Mouse (Mus musculus) neural tube, embryonic 13.5 days (tissue): Measurements from ENCODE around the gene Larp6. TPM values are rescaled to one million over a fixed set of nuclear protein-coding genes. Genes with fewer than 3 reads are reported as not detected.

Source experiments
- ATAC-seq: fragments of 200-750 bp; cut with Nextera tagmentation; 2 replicates; pipeline ENCODE4 v1.8.0; 2017; ENCODE audit warnings: low read depth, mild to moderate bottlenecking, moderate TSS enrichment, moderate library complexity
- H3K27ac ChIP-seq: fragments of 300-500 bp; sonication (generic); replicated peaks from 2 replicates; pipeline ENCODE4 v1.5.1; 2015; ENCODE audit warnings: moderate library complexity, mild to moderate bottlenecking, inconsistent platforms
- H3K27me3 ChIP-seq: fragments of 300-500 bp; sonication (generic); 2 replicates; pipeline ENCODE4 v1.6.1; 2015; ENCODE audit warnings: mild to moderate bottlenecking, inconsistent platforms
- H3K36me3 ChIP-seq: fragments of 300-500 bp; sonication (generic); 2 replicates; pipeline ENCODE4 v1.6.1; 2015; ENCODE audit warnings: mild to moderate bottlenecking, inconsistent platforms
- H3K4me1 ChIP-seq: fragments of 300-500 bp; sonication (generic); replicated peaks from 2 replicates; pipeline ENCODE4 v1.6.1; 2015; ENCODE audit warnings: inconsistent platforms
- H3K4me2 ChIP-seq: fragments of 300-500 bp; sonication (generic); 2 replicates; pipeline ENCODE4 v1.6.1; 2015; ENCODE audit warnings: inconsistent platforms, mild to moderate bottlenecking, moderate library complexity
- H3K4me3 ChIP-seq: fragments of 300-500 bp; sonication (generic); 2 replicates; pipeline ENCODE4 v1.5.1; 2015; ENCODE audit warnings: mild to moderate bottlenecking, inconsistent platforms
- H3K9ac ChIP-seq: fragments of 300-500 bp; sonication (generic); 2 replicates; pipeline ENCODE4 v1.6.1; 2015; ENCODE audit warnings: moderate library complexity, mild to moderate bottlenecking, inconsistent platforms
- H3K9me3 ChIP-seq: fragments of 300-500 bp; sonication (generic); 2 replicates; pipeline ENCODE4 v1.6.1; 2016; ENCODE audit warnings: inconsistent platforms
- WGBS: fragments of 180-500 bp; shearing (Covaris S2); methylation state at CpG from one replicate; pipeline ENCODE4 v1.1.7; 2015; 5-methylcytosine and 5-hydroxymethylcytosine counted together
- polyA plus RNA-seq: library from polyadenylated mRNA; unstranded; fragments of >200 nt; fragmentation: Nextera tagmentation; extraction: Ambion mirVana; gene quantifications from 2 replicates; pipeline ENCODE4 v1.2.1, GENCODE M21; 2015

Gene Larp6
- polyA plus RNA-seq, 1 experiment from 2014 or later: 10.6 TPM

GRCm38 (mm10) chr9:60773713-60774112 lies 60.9 kb downstream of the Larp6 start:
- ATAC-seq: no peak
- WGBS: 91% methylated on average over 2 of the region's 2 CpGs
- no peak overlapping the region for H3K27ac ChIP-seq

DNA sequence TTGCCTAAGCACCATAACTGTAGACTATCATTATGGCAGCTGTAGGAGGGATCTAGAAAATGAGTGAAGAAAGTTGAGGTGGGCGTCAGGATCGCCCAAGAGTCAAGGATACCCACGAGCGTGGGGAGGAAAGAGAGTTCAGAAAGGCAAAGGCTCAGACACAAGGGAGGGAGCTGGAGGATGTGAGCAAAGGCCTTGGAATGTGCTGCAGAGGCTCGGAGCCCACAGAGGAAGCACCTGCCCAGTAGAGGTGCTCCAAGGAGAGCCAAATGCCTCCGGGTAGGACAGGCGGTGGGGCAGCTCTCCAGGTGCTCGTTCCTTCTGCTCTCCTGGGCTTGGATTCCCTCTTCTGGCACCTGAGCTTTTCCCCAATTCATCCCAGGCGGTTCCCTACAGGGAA lies 64.1 kb downstream of the Larp6 start:
- WGBS: 90% methylated on average over 9 of the region's 9 CpGs
- no peak overlapping the region for H3K4me3 ChIP-seq

More at GRCm38 (mm10) chr9:60773713-60774112, 60.9 kb downstream of the Larp6 start:
- Histone ChIP-seq H3K4me2 (no peak overlapping the region), H3K27me3 (no peaks in the 10 kb centered on the region), H3K9me3 (peaks cover 3% of the 10 kb centered on the region; the same call in 1 of the 2 replicates), H3K9ac (no peak overlapping the region), H3K36me3 (no peaks in the 10 kb centered on the region), H3K4me3 (no peak overlapping the region), H3K4me1 (no peaks in the 10 kb centered on the region)

DNA sequence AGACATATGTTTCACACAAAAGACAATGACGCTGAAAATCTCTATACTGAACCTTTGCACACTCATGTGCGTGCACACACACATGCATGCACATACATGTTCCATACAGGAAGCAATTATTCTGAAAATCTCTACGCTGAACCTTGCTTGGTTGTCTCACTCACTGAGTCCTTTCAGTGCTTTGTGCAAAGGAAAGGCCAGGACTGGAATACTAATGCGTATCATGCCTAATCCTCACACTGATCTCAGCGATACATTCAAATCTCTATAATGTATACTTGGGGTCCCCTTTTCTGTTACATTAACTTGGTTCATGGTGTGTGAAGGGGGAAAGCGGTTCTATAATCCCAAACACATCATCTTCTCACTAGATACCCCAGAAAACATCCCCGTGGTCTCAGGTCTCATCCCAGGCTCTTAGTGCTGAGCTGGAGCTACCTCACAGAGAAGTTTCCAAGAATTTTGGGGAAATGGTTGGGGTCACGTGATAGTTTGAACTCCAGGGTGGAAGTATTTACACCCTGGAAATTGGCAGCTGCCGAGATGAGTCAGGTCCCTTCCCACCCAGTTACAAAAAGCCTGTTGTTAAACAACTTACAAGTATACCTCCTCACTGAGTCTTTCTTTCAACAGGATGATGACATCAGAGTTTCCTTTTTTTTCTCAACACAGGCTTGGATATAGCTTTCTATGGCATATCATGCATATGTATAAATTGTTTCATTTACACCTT lies 69.4 kb downstream of the Larp6 start:
- no peaks in the 10 kb centered on the region for H3K36me3 ChIP-seq
- H3K27me3 ChIP-seq: no peaks in the 10 kb centered on the region
- H3K27ac ChIP-seq: no peak overlapping the region
- 85% methylated on average over 9 of the region's 9 CpGs for WGBS
- no peaks in the 10 kb centered on the region for H3K9me3 ChIP-seq
- no peak overlapping the region for H3K4me2 ChIP-seq
- no peak for ATAC-seq
- H3K9ac ChIP-seq: no peak overlapping the region
- H3K4me1 ChIP-seq: no peaks in the 10 kb centered on the region
- H3K4me3 ChIP-seq: no peak overlapping the region

More for the DNA sequence above, 64.1 kb downstream of the Larp6 start:
- peaks cover 3% of the 10 kb centered on the region; the same call in 1 of the 2 replicates for H3K9me3 ChIP-seq
- H3K27me3 ChIP-seq: no peaks in the 10 kb centered on the region
- H3K27ac ChIP-seq: no peak overlapping the region
- no peak for ATAC-seq
- H3K9ac ChIP-seq: no peak overlapping the region
- no peaks in the 10 kb centered on the region for H3K4me1 ChIP-seq
- H3K4me2 ChIP-seq: no peak overlapping the region
- H3K36me3 ChIP-seq: no peaks in the 10 kb centered on the region

- no peaks in the 10 kb centered on the region for H3K9me3 ChIP-seq
- H3K4me2 ChIP-seq: no peak overlapping the region
- no peaks in the 10 kb centered on the region for H3K36me3 ChIP-seq
- H3K4me3 ChIP-seq: no peak overlapping the region
- no peak overlapping the region for H3K27ac ChIP-seq
- no peaks in the 10 kb centered on the region for H3K27me3 ChIP-seq
- ATAC-seq: no peak
- H3K9ac ChIP-seq: no peak overlapping the region
- no peaks in the 10 kb centered on the region for H3K4me1 ChIP-seq
- WGBS: 77% methylated on average over 4 of the region's 4 CpGs
These were observed 72.3 kb downstream of the Larp6 start for GRCm38 (mm10) chr9:60785069-60785468.

DNA sequence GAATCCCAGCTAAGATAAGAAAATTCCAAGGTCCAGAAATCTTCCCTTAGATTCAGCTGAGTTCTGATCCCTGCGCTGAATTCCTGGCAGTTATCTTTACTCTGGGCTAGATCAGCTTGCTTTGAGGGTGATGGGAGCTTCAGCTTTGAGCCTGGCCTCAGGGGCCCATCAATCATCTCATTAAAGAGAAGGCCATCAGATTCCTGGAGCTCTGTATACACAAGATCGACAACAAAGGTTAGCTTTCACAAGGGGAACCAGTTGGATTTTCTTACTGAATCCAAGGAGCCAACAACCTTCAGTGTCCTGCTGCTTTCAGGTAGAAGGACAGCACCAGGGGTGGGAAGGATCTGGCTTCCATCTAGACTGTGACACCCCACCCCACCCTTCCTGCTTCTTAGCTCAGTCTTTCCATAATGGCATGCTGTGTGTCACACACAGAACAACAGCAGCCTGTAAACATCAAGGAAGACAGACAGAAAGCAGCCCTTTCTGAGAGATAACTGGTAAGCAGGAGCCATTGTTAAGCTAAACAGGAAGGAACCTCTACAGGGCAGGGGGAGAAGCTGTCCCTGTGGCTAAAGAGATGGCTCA lies 74.8 kb downstream of the Larp6 start:
- 24% methylated on average over 2 of the region's 2 CpGs for WGBS
- Histone ChIP-seq H3K36me3 (no peaks in the 10 kb centered on the region), H3K4me3 (no peak overlapping the region), H3K4me2 (no peak overlapping the region), H3K9me3 (no peaks in the 10 kb centered on the region), H3K4me1 (no peaks in the 10 kb centered on the region; the same call in 1 of the 2 replicates), H3K27ac (no peak overlapping the region), H3K27me3 (peaks cover 2% of the 10 kb centered on the region; the same call in 1 of the 2 replicates), H3K9ac (no peak overlapping the region)
- ATAC-seq: no peak

Other genes starting within 250 kb of the Larp6 start
- 8.6 and 8.7 TPM in 2 replicates for gene Thsd4, start 190.9 kb upstream of the Larp6 start, polyA plus RNA-seq
- gene Lrrc49, start 24.8 kb upstream of the Larp6 start, polyA plus RNA-seq: 67.9 and 68.2 TPM in 2 replicates
- gene Uaca, start 81.6 kb downstream of the Larp6 start, polyA plus RNA-seq: 26.0 and 29.4 TPM in 2 replicates